Mouse (Mus musculus): Measurements from ENCODE around the gene Lmna.

GRCm38 (mm10) chr3:88439582-88439981, 70.2 kb downstream of the Lmna start:
- TF ChIP-seq CTCF (IDR thresholded peaks at IDR 0.05; ENCODE audit: extremely low read depth, insufficient read length, insufficient replicate concordance, low read depth, low read length) (no peak), POLR2A (IDR thresholded peaks at IDR 0.05; ENCODE audit: low read depth, low read length) (no peak)

All from small intestine, adult 2 months (tissue).